Mouse (Mus musculus) heart, embryonic 12.5 days (tissue): ENCODE measurements at regions not wholly inside any gene's neighbourhood (a gene's known extent, or its start where the extent isn't known, plus 50 kb on each side); places are given as distances from the start of the nearest gene placed in this dataset.

Experiments
- ATAC-seq: fragments of 200-750 bp; cut with Nextera tagmentation; 2 replicates; pipeline ENCODE4 v1.8.0; 2017; ENCODE audit warnings: moderate TSS enrichment, moderate library complexity; ENCODE audit not compliant: insufficient number of reproducible peaks, low FRiP score
- H3K27ac ChIP-seq: fragments of 300-500 bp; sonication (generic); 2 replicates; pipeline ENCODE4 v1.5.1; 2016; ENCODE audit warnings: mild to moderate bottlenecking, moderate library complexity; ENCODE audit not compliant: poor library complexity, severe bottlenecking
- H3K27me3 ChIP-seq: fragments of 300-500 bp; sonication (generic); replicated peaks from 2 replicates; pipeline ENCODE4 v1.6.1; 2016; ENCODE audit warnings: mild to moderate bottlenecking, moderate library complexity
- H3K36me3 ChIP-seq: fragments of 300-500 bp; sonication (generic); 2 replicates; pipeline ENCODE4 v1.6.1; 2016; ENCODE audit warnings: mild to moderate bottlenecking, moderate library complexity
- H3K4me1 ChIP-seq: fragments of 300-500 bp; sonication (generic); replicated peaks from 2 replicates; pipeline ENCODE4 v1.6.1; 2016; ENCODE audit warnings: mild to moderate bottlenecking
- H3K4me2 ChIP-seq: fragments of 300-500 bp; sonication (generic); 2 replicates; pipeline ENCODE4 v1.6.1; 2016; ENCODE audit warnings: mild to moderate bottlenecking, moderate library complexity
- H3K4me3 ChIP-seq: fragments of 300-500 bp; sonication (generic); 2 replicates; pipeline ENCODE4 v1.5.1; 2016; ENCODE audit warnings: mild to moderate bottlenecking
- H3K9ac ChIP-seq: fragments of 300-500 bp; sonication (generic); 2 replicates; pipeline ENCODE4 v1.6.1; 2016; ENCODE audit warnings: mild to moderate bottlenecking, moderate library complexity
- H3K9me3 ChIP-seq: fragments of 300-500 bp; sonication (generic); replicated peaks from 2 replicates; pipeline ENCODE4 v1.6.1; 2016; ENCODE audit warnings: mild to moderate bottlenecking, moderate library complexity
- WGBS: fragments of 180-500 bp; shearing (Covaris S2); methylation state at CpG from one replicate; pipeline ENCODE4 v1.1.7; 2016; 5-methylcytosine and 5-hydroxymethylcytosine counted together

DNA sequence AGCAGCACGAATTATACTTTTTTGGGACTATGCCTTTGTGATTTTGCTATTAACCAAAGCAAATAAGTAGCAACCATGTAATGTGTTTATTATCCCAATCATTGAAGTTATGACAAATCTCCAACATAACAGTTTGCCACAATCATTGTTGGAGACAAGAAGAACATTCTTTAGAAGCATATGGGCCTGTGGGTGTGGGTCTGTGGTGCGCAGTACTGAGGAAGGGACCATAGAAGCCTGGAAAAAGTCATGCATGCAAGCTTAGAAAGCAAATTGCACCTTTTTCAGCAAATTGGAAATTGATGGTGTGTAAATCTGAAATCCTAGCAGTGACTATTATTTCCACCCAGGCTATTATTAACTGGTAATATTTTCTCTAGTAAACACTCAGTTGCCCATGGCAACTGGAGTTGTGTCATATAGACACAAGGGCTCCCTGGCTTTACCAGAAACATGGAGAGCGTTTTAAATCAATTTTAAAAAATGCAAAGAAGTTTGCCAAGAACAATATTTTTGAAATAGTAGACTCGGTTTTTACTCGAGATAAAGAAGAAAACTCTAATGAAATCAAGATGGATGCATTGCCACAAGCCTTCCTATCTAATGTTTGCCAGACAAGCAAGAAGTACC, 325.4 kb upstream of the N6amt1 start:
- H3K4me2 ChIP-seq: no peak overlapping the region
- no peak overlapping the region for H3K9ac ChIP-seq
- no peaks in the 10 kb centered on the region for H3K27me3 ChIP-seq
- no peak overlapping the region for H3K4me3 ChIP-seq
- no peaks in the 10 kb centered on the region for H3K4me1 ChIP-seq
- 60% methylated on average over 5 of the region's 5 CpGs for WGBS
- no peaks in the 10 kb centered on the region for H3K36me3 ChIP-seq
- no peak for ATAC-seq
- H3K27ac ChIP-seq: no peak overlapping the region
- H3K9me3 ChIP-seq: no peaks in the 10 kb centered on the region

DNA sequence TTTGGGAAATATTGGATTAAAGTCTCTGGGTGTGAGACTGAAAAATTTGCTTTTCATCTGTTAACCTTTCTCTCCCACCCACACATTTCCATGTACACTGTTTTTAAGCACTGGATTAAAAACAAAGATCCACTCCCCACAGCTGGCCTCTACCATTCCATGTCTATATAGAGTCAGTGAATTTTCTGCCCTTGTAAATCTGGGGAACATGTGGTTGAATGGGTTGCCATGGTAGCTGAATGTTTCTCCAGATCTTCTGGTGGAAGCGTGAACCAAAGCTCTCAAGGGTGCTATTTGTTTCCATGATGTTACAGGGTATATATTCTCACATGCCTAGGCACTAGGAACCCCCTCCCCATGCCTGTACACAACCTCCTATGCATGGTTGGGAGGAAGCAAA, 326.4 kb upstream of the N6amt1 start:
- Histone ChIP-seq H3K27me3 (no peaks in the 10 kb centered on the region), H3K4me3 (no peak overlapping the region), H3K4me1 (no peaks in the 10 kb centered on the region), H3K27ac (no peak overlapping the region), H3K36me3 (no peaks in the 10 kb centered on the region), H3K9me3 (no peaks in the 10 kb centered on the region), H3K9ac (no peak overlapping the region), H3K4me2 (no peak overlapping the region)
- no peak for ATAC-seq
- WGBS: 66% methylated on average over 1 of the region's 1 CpGs

- Histone ChIP-seq H3K4me3 (no peak overlapping the region), H3K27ac (no peak overlapping the region), H3K27me3 (no peaks in the 10 kb centered on the region), H3K9ac (no peak overlapping the region), H3K4me2 (no peak overlapping the region), H3K9me3 (no peaks in the 10 kb centered on the region), H3K36me3 (no peaks in the 10 kb centered on the region), H3K4me1 (no peaks in the 10 kb centered on the region)
- no peak for ATAC-seq
- WGBS: 85% methylated on average over 4 of the region's 4 CpGs
Measured at GRCm38 (mm10) chr16:87022041-87022440, 331.9 kb upstream of the N6amt1 start.

DNA sequence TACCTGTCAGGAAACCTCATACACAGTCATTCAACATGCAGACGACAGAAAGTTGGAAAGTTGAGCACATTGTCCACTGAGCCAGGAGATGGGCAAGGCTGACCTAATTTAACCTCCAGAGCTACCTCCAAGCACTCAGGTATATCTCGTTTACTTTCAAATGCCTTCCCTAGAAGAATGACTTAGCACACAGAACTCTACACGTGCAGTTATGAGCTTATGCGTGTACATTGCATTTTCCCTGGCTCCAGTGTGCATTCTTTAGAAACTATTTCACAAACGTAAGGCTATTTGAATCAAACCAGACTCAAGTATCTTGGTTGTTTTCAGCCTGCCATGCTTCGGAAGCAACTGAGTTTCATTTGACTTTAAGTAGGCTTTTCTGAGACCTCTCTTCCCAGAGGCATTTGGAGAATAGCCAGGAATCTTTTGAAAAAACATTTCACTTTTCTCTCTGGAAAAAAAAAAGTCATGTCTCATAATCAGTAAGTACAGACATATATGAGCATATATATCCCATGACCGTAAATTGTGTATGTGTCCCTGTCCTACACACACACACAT, 336.8 kb upstream of the N6amt1 start:
- ATAC-seq: no peak
- Histone ChIP-seq H3K4me2 (no peak overlapping the region), H3K9me3 (no peaks in the 10 kb centered on the region), H3K4me3 (no peak overlapping the region), H3K36me3 (no peaks in the 10 kb centered on the region), H3K9ac (no peak overlapping the region), H3K27me3 (no peaks in the 10 kb centered on the region), H3K4me1 (no peaks in the 10 kb centered on the region), H3K27ac (no peak overlapping the region)
- WGBS: 70% methylated on average over 7 of the region's 7 CpGs

- no peak overlapping the region for H3K9ac ChIP-seq
- H3K4me1 ChIP-seq: peaks cover 4% of the 10 kb centered on the region; the same call in 1 of the 2 replicates
- no peak overlapping the region for H3K4me2 ChIP-seq
- no peaks in the 10 kb centered on the region for H3K27me3 ChIP-seq
- ATAC-seq: no peak
- no peaks in the 10 kb centered on the region for H3K36me3 ChIP-seq
- H3K4me3 ChIP-seq: no peak overlapping the region
- H3K9me3 ChIP-seq: no peaks in the 10 kb centered on the region
- no peak overlapping the region for H3K27ac ChIP-seq
- WGBS: 63% methylated on average over 3 of the region's 3 CpGs
Measured at GRCm38 (mm10) chr16:87001579-87001978, 352.4 kb upstream of the N6amt1 start.

DNA sequence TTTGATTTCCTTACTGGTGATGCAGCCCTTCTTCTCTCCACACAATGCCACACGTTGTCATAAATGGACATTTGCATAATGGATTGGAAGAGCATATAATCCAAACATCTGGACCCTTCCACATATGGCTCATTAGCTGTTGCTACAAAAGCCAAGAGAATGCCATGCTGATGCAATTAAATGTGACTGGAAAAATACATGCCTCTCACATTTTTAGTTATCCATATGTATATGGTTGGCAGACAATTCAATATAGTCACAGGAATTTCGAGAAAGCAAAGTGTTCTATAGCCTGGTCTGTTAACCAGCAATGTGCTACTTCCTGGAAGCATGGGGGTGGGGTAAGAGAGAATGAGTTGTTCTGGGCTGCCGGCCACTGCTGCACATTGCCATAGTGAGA, 352.9 kb upstream of the N6amt1 start:
- no peak for ATAC-seq

GRCm38 (mm10) chr16:86971691-86972090, 382.3 kb upstream of the N6amt1 start:
- WGBS: 76% methylated on average over 3 of the region's 3 CpGs

More for the DNA sequence above, 352.9 kb upstream of the N6amt1 start:
- no peak overlapping the region for H3K4me2 ChIP-seq
- 63% methylated on average over 3 of the region's 3 CpGs for WGBS
- no peak overlapping the region for H3K9ac ChIP-seq
- no peaks in the 10 kb centered on the region for H3K36me3 ChIP-seq
- no peaks in the 10 kb centered on the region for H3K9me3 ChIP-seq
- H3K27ac ChIP-seq: no peak overlapping the region
- H3K4me3 ChIP-seq: no peak overlapping the region
- H3K4me1 ChIP-seq: peaks cover 4% of the 10 kb centered on the region; the same call in 1 of the 2 replicates
- no peaks in the 10 kb centered on the region for H3K27me3 ChIP-seq

DNA sequence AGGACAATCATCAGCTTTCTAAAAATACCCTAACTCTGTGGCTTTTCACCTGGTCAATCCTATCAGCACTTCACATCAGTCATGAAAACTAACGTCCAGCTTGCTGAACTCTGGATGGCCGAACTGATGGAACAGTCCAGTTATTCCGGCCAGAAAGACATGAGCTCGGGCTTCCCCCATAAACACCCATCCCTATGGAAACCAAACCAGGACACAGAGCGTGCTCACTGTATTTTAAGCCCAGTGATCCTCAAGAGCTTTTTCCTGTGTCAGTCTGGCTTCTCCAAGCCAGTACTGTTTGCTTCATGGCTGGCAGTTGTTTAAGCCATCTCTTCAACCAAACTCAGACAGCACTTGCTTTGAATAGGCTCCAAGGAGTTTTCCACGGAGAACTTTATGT, 404.3 kb upstream of the N6amt1 start:
- peaks cover 8% of the 10 kb centered on the region; the same call in 1 of the 2 replicates for H3K4me1 ChIP-seq
- no peak overlapping the region for H3K4me3 ChIP-seq
- no peak for ATAC-seq
- H3K9ac ChIP-seq: no peak overlapping the region
- WGBS: 67% methylated on average over 6 of the region's 6 CpGs
- H3K4me2 ChIP-seq: no peak overlapping the region
- H3K9me3 ChIP-seq: no peaks in the 10 kb centered on the region; the same call in 1 of the 2 replicates
- no peak overlapping the region for H3K27ac ChIP-seq
- H3K36me3 ChIP-seq: no peaks in the 10 kb centered on the region
- no peaks in the 10 kb centered on the region for H3K27me3 ChIP-seq

More at GRCm38 (mm10) chr16:86971691-86972090, 382.3 kb upstream of the N6amt1 start:
- Histone ChIP-seq H3K9me3 (no peaks in the 10 kb centered on the region), H3K4me1 (no peaks in the 10 kb centered on the region), H3K9ac (no peak overlapping the region), H3K27ac (no peak overlapping the region), H3K4me3 (no peak overlapping the region), H3K4me2 (no peak overlapping the region), H3K36me3 (no peaks in the 10 kb centered on the region), H3K27me3 (no peaks in the 10 kb centered on the region)
- ATAC-seq: no peak

- Histone ChIP-seq H3K9me3 (no peaks in the 10 kb centered on the region; the same call in 1 of the 2 replicates), H3K27ac (no peak overlapping the region), H3K9ac (no peak overlapping the region), H3K27me3 (no peaks in the 10 kb centered on the region), H3K4me3 (no peak overlapping the region), H3K36me3 (no peaks in the 10 kb centered on the region), H3K4me2 (no peak overlapping the region), H3K4me1 (peaks cover 8% of the 10 kb centered on the region; the same call in 1 of the 2 replicates)
- peak; percentile 87 for ATAC-seq
- WGBS: 49% methylated on average over 6 of the region's 6 CpGs
Measured at GRCm38 (mm10) chr16:86945531-86946144, 408.3 kb upstream of the N6amt1 start.

- Histone ChIP-seq H3K4me1 (peaks cover 8% of the 10 kb centered on the region; the same call in 1 of the 2 replicates), H3K9me3 (no peaks in the 10 kb centered on the region), H3K36me3 (no peaks in the 10 kb centered on the region), H3K4me3 (no peak overlapping the region), H3K27me3 (no peaks in the 10 kb centered on the region), H3K27ac (no peak overlapping the region), H3K9ac (no peak overlapping the region), H3K4me2 (no peak overlapping the region)
- peak; percentile 62; the same call in 1 of the 2 replicates for ATAC-seq
Measured at GRCm38 (mm10) chr16:86945058-86945457, 408.9 kb upstream of the N6amt1 start.

DNA sequence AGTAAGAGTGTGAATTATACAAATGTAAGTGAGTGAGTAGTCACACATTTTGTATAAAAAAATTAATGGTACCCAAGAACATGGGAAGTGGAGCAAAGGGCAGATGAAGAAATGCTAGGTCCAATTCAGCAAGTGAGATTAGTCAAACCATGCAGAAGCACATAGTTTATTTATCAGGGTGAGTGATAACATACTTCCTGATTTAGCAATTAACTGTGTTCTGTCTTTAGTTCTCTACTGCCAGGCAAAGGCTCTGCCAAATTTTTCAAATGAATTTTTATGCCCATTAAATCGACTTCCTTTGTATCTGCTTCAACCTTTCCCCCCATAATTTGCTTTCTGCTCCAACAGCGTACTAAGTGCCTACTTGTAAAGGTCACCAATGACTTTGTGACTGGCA, 419.0 kb upstream of the N6amt1 start:
- no peak overlapping the region for H3K9ac ChIP-seq
- no peaks in the 10 kb centered on the region for H3K36me3 ChIP-seq
- H3K4me1 ChIP-seq: no peaks in the 10 kb centered on the region
- no peaks in the 10 kb centered on the region for H3K9me3 ChIP-seq
- no peaks in the 10 kb centered on the region for H3K27me3 ChIP-seq
- no peak overlapping the region for H3K4me3 ChIP-seq
- H3K4me2 ChIP-seq: no peak overlapping the region
- 62% methylated on average over 2 of the region's 2 CpGs for WGBS
- no peak overlapping the region for H3K27ac ChIP-seq
- no peak for ATAC-seq
